26 mouse cellular contexts compared by ENCODE assay signal in genomic region chr13:29866780-29867179, GRCm38 (mm10).
"Had no signal": no experiment of that assay in that cellular context is flagged by ENCODE, and none has a peak within 500 bp of the region (broad histone marks: within the 10 kb centered on the region; RNA-seq: fewer than 3 reads in every experiment).

No protein-coding gene starts in this region.

- ATAC-seq: forebrain, embryonic 13.5 days; forebrain, embryonic 14.5 days; forebrain, embryonic 15.5 days; forebrain, embryonic 16.5 days; forebrain, postnatal 0 days had no signal

- H3K4me3 ChIP-seq: embryonic facial prominence, embryonic 10.5 days; embryonic facial prominence, embryonic 12.5 days; embryonic facial prominence, embryonic 13.5 days; embryonic facial prominence, embryonic 15.5 days; erythroblast, embryonic 14.5 days; forebrain, embryonic 10.5 days; forebrain, embryonic 12.5 days; forebrain, embryonic 13.5 days; forebrain, embryonic 15.5 days; gastrocnemius, adult 2 months; heart, adult 2 months had no signal

- H3K9ac ChIP-seq: embryonic facial prominence, embryonic 12.5 days; embryonic facial prominence, embryonic 13.5 days; embryonic facial prominence, embryonic 15.5 days; forebrain, embryonic 12.5 days; forebrain, embryonic 13.5 days; forebrain, embryonic 15.5 days; forebrain, postnatal 0 days had no signal

- H3K36me3 ChIP-seq: embryonic facial prominence, embryonic 10.5 days; embryonic facial prominence, embryonic 12.5 days; embryonic facial prominence, embryonic 13.5 days; embryonic facial prominence, embryonic 15.5 days; forebrain, embryonic 10.5 days; forebrain, embryonic 12.5 days; forebrain, embryonic 15.5 days had no signal

- H3K27ac ChIP-seq: embryonic facial prominence, embryonic 10.5 days; embryonic facial prominence, embryonic 12.5 days; embryonic facial prominence, embryonic 13.5 days; embryonic facial prominence, embryonic 15.5 days; forebrain, embryonic 10.5 days; forebrain, embryonic 12.5 days; forebrain, embryonic 13.5 days; forebrain, embryonic 15.5 days; gastrocnemius, adult 2 months; heart, adult 2 months had no signal

- DNase-seq: cerebellum, adult 9-10 months; cerebellum, adult 9-11 months; cerebellum, postnatal 10 days; cerebellum, postnatal 25 days; cerebellum, postnatal 36 days; embryo, embryonic 11 days; forebrain, postnatal 0 days; gastrocnemius, adult 2 months; gastrocnemius, postnatal 10 days; gastrocnemius, postnatal 14 days; gastrocnemius, postnatal 25 days; gastrocnemius, postnatal 36 days; heart, adult 11 months; heart, adult 18-20 months; heart, adult 2 months had no signal

- H3K4me2 ChIP-seq: embryonic facial prominence, embryonic 12.5 days; embryonic facial prominence, embryonic 13.5 days; embryonic facial prominence, embryonic 15.5 days; forebrain, embryonic 12.5 days; forebrain, embryonic 13.5 days; forebrain, embryonic 15.5 days had no signal

- H3K27me3 ChIP-seq: embryonic facial prominence, embryonic 12.5 days; embryonic facial prominence, embryonic 13.5 days; embryonic facial prominence, embryonic 15.5 days; forebrain, embryonic 12.5 days; forebrain, embryonic 13.5 days; forebrain, embryonic 15.5 days had no signal

- H3K4me1 ChIP-seq: embryonic facial prominence, embryonic 12.5 days; embryonic facial prominence, embryonic 15.5 days; forebrain, embryonic 12.5 days; forebrain, embryonic 13.5 days; forebrain, embryonic 15.5 days had no signal

- H3K9me3 ChIP-seq: embryonic facial prominence, embryonic 10.5 days; embryonic facial prominence, embryonic 12.5 days; embryonic facial prominence, embryonic 13.5 days; embryonic facial prominence, embryonic 15.5 days; forebrain, embryonic 10.5 days; forebrain, embryonic 12.5 days; forebrain, embryonic 13.5 days; forebrain, embryonic 15.5 days had no signal
